Mouse (Mus musculus) ES-E14 (cell line): ENCODE measurements around the gene Lrrc14b. TPM values are rescaled to one million over a fixed set of nuclear protein-coding genes. Genes with fewer than 3 reads are reported as not detected.

ENCODE experiments used
- DNase-seq: peaks from one replicate; pipeline ENCODE4 v3.0.0-alpha.2; 2013; ENCODE audit warnings: low read depth, low spot score
- H3K27ac ChIP-seq: 2 replicates; pipeline ENCODE4 v1.5.1; 2012; ENCODE audit warnings: low read depth, mild to moderate bottlenecking, low read length, moderate library complexity, mixed read lengths; ENCODE audit not compliant: poor library complexity, insufficient read depth, severe bottlenecking
- H3K36me3 ChIP-seq: 2 replicates; pipeline ENCODE4 v1.6.1; 2012; ENCODE audit warnings: mild to moderate bottlenecking, low read length, moderate library complexity, mixed read lengths; ENCODE audit not compliant: control insufficient read depth, poor library complexity, insufficient read depth, severe bottlenecking
- H3K4me1 ChIP-seq, 2 experiments: fragments of 150-350 bp in 1 of 2; sonication (generic) in 1 of 2; 2 replicates each; pipeline ENCODE4 v1.6.1; 2012; ENCODE audit warnings: low read length in 2 of 2, mild to moderate bottlenecking in 1 of 2, mixed read lengths in 1 of 2; ENCODE audit not compliant: control insufficient read depth in 2 of 2, insufficient read depth in 2 of 2, poor library complexity in 1 of 2
- H3K4me3 ChIP-seq, 2 experiments: fragments of 150-350 bp in 1 of 2; sonication (generic) in 1 of 2; 2 replicates each; pipeline ENCODE4 v1.5.1; 2012; ENCODE audit warnings: low read length in 2 of 2, low read depth in 1 of 2, mild to moderate bottlenecking in 1 of 2, mixed read lengths in 1 of 2; ENCODE audit not compliant: insufficient read depth in 1 of 2, poor library complexity in 1 of 2, severe bottlenecking in 1 of 2
- H3K9ac ChIP-seq: 2 replicates; pipeline ENCODE4 v1.6.1; 2012; ENCODE audit warnings: low read depth, mild to moderate bottlenecking, low read length, mixed read lengths; ENCODE audit not compliant: poor library complexity, insufficient read depth, severe bottlenecking
- H3K9me3 ChIP-seq: fragments of 150-350 bp; sonication (generic); 2 replicates; pipeline ENCODE4 v1.6.1; 2012; ENCODE audit warnings: low read depth, mild to moderate bottlenecking, low read length; ENCODE audit not compliant: control insufficient read depth, insufficient read depth
- CHD2 ChIP-seq: IDR thresholded peaks from 2 replicates; pipeline ENCODE4 v1.6.1; 2014; ENCODE audit warnings: mild to moderate bottlenecking, low read depth, low read length, inconsistent platforms
- HCFC1 ChIP-seq: IDR thresholded peaks from 2 replicates; pipeline ENCODE4 v1.6.1; 2012; ENCODE audit warnings: low read length, inconsistent platforms, borderline replicate concordance; ENCODE audit not compliant: insufficient read depth
- MAFK ChIP-seq: IDR thresholded peaks from 2 replicates; pipeline ENCODE4 v1.6.1; 2014; ENCODE audit warnings: mild to moderate bottlenecking, low read depth, low read length, inconsistent platforms; ENCODE audit not compliant: insufficient read depth
- ZC3H11A ChIP-seq: IDR thresholded peaks from 2 replicates; pipeline ENCODE4 v1.6.1; 2012; ENCODE audit warnings: low read depth, mild to moderate bottlenecking, inconsistent platforms, low read length, borderline replicate concordance
- ZNF384 ChIP-seq: IDR thresholded peaks from 2 replicates; pipeline ENCODE4 v1.6.1; 2012; ENCODE audit warnings: low read depth, low read length, inconsistent platforms
- in situ Hi-C, 2 experiments: fragments of 600-800 bp; cut with MboI; formaldehyde crosslinking; loops; one replicate each; pipeline ENCODE4 v1.15.1; 2025; ENCODE audit warnings: low sequenced_read_pairs in 2 of 2, inconsistent platforms in 1 of 2; ENCODE audit not compliant: unreplicated experiment in 2 of 2
- total RNA-seq: library from RNA; depleted of rRNA; stranded (reverse); fragments of 300-350 nt; gene quantifications from 2 replicates; pipeline ENCODE4 v1.2.3, GENCODE M21; 2012

The Lrrc14b gene
- total RNA-seq, 1 experiment, result 0.22 TPM

- Histone ChIP-seq H3K4me3 (peak overlapping the region; percentile 77 to 96; a peak in 3 of 4 replicates), H3K4me1 (no peaks in the 10 kb centered on the region; a peak in 1 of 4 replicates), H3K27ac (no peak overlapping the region), H3K9ac (no peak overlapping the region), H3K9me3 (no peaks in the 10 kb centered on the region), H3K36me3 (no peaks in the 10 kb centered on the region)
- DNase-seq, result no peak
- in situ Hi-C loops, result no loop called here
- TF ChIP-seq CHD2, result no peak
- no peak for TF ChIP-seq MAFK
- TF ChIP-seq HCFC1, result no peak
- TF ChIP-seq ZNF384, result no peak
- no peak for TF ChIP-seq ZC3H11A
Measured at GRCm38 (mm10) chr13:74389730-74390129, 25.9 kb upstream of the Lrrc14b start.

DNA sequence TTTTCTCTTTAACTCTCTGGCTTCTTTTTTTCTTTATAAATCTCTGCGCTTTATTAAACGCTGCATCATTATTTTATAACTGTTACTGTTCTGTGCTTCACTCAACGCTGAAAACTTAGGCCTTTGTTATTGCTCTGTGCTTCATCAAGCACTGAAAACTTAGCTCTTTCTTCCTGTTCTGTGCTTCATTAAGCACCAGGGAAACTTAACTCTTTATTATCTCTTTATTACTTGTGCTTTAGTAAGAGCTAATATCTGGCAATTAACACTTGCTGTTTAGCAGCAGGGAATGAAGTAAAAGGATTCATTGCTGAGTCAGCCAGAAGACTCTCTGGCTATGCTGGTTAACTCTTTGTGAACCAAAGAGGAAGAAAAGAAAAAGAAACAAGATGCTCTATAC is 18.5 kb upstream of the Lrrc14b start:
- TF ChIP-seq ZC3H11A (no peak), ZNF384 (no peak), MAFK (0 out of 2 replicates have a peak, but pooled peaks have one; percentile 38), CHD2 (no peak), HCFC1 (no peak)
- Histone ChIP-seq H3K9ac (no peak overlapping the region), H3K4me1 (no peaks in the 10 kb centered on the region), H3K36me3 (no peaks in the 10 kb centered on the region), H3K27ac (no peak overlapping the region), H3K9me3 (no peaks in the 10 kb centered on the region), H3K4me3 (no peak overlapping the region)
- in situ Hi-C loops, result no loop called here
- DNase-seq, result no peak

- Histone ChIP-seq H3K4me1 (no peaks in the 10 kb centered on the region), H3K4me3 (no peak overlapping the region), H3K27ac (no peak overlapping the region), H3K9ac (no peak overlapping the region), H3K9me3 (no peaks in the 10 kb centered on the region), H3K36me3 (no peaks in the 10 kb centered on the region)
- in situ Hi-C loops, result no loop called here
- no peak for DNase-seq
- TF ChIP-seq MAFK (no peak), HCFC1 (no peak)
Measured at GRCm38 (mm10) chr13:74381533-74382276, 17.9 kb upstream of the Lrrc14b start.

DNA sequence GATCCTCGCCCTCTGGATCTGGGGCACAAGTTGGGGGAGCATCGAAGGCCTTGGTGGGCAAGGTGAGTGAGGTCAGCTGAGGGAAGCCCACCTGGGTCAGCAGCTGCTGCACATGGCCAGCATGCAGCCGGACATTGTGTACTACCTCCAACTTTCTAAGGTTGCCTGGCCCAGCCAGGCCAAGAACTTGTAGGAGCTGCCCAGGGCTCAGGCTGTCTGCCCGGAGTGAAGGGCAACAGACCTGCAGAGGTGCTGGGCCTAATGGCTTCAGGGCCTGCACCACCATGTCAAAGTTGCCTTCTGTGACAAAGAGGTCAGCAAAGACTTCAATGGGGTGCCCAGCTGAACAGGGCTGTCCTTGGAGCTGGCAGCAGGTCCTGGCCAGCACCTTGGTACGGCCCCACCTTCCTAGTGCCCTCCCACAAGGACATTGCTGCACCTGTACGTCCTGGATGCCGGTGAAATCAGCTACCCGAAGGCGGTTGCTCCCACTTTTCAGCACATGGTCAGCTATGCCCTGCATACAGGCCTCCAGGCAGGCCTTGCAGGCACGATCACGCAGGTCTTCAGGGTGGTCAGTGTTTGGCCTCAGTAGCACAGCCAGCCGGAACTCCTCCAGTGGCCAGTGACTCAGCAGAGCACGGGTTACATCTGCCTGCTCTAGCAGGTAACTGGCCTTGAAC is 488 bp downstream of the Lrrc14b start:
- TF ChIP-seq ZNF384 (no peak), ZC3H11A (no peak), CHD2 (no peak), MAFK (no peak), HCFC1 (no peak)
- Histone ChIP-seq H3K4me3 (no peak overlapping the region), H3K36me3 (peaks cover 4% of the 10 kb centered on the region), H3K9me3 (no peaks in the 10 kb centered on the region), H3K9ac (no peak overlapping the region), H3K4me1 (peaks cover 0 to 3% of the 10 kb centered on the region in 2 experiments; a peak in 1 of 4 replicates), H3K27ac (no peak overlapping the region)
- DNase-seq, result no peak
- in situ Hi-C loops, result no loop called here
